In the genomic region with DNA sequence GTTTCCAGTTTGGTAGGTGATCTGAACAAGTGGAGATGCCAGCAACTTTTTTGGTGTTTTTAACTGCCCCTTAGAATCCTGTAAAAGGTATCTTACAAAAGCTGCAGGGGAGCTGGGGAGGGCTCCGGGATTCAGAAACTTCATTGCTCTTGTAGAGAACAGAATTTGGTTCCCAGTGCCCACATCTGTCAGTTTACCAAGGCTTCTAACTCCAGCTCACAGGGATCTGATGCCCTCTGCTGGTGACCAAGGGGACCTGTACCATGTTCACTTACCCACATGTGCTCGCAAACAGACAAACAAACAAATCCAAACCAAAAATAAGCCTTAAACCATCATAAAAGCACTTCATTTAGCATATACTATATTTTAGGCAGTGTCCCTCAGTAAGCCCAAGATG, we compare ENCODE assay signal across 11 mouse cellular contexts. TPM values are rescaled to one million over a fixed set of nuclear protein-coding genes. Genes with fewer than 3 reads are reported as not detected.
DNase-seq lines count a peak whose midpoint lies in the region; ATAC-seq and TF ChIP-seq lines count a peak whose summit lies in the region.
"Had no signal": no experiment of that assay in that cellular context is flagged by ENCODE, and none has a peak within 500 bp of the region (broad histone marks: within the 10 kb centered on the region; RNA-seq: fewer than 3 reads in every experiment).

No protein-coding gene starts in this region.

- no peaks in the 10 kb centered on the region for H3K27me3 ChIP-seq in thymus, adult 2 months (ENCODE audit: control insufficient read depth, insufficient read depth, low read length)
- H3K27me3 ChIP-seq: intestine, embryonic 15.5 days had no signal

- DNase-seq in CD4-positive, CD25-positive, alpha-beta regulatory T cell, adult 2 months (ENCODE audit: low read depth, low spot score), result peak; percentile 55
- DNase-seq in thymus, adult 2 months, result peak; percentile 21
- DNase-seq in thymus, postnatal 25 days, result no peak
- peak; percentile 34 for DNase-seq in liver
- no peak for DNase-seq in right cerebral cortex, postnatal 14 days
- no peak for DNase-seq in left cerebral cortex, adult 11 months (ENCODE audit: low spot score)
- no peak for DNase-seq in frontal cortex, postnatal 10 days (ENCODE audit: low spot score in 2 of 2)
- DNase-seq: cerebellum, adult 9-10 months had no signal

- no peaks in the 10 kb centered on the region for H3K36me3 ChIP-seq in thymus, adult 2 months (ENCODE audit: control insufficient read depth, insufficient read depth, low read length)
- H3K36me3 ChIP-seq: intestine, embryonic 15.5 days had no signal

- no peak for TF ChIP-seq CTCF in thymus, adult 2 months (IDR thresholded peaks at IDR 0.05; ENCODE audit: borderline replicate concordance, control insufficient read depth, extremely low read depth, insufficient read depth, low read length, poor library complexity)

- no peak overlapping the region for H3K27ac ChIP-seq in thymus, adult 2 months (ENCODE audit: control insufficient read depth, insufficient read depth, low read length)
- H3K27ac ChIP-seq: intestine, embryonic 15.5 days; macrophage had no signal

- WGBS in thymus, adult 2 months, result 95% methylated on average over 2 of the region's 2 CpGs

- no peak for TF ChIP-seq POLR2A in thymus, adult 2 months (IDR thresholded peaks at IDR 0.05; ENCODE audit: control insufficient read depth, extremely low read depth, insufficient read depth, low read length, poor library complexity)

- no peaks in the 10 kb centered on the region for H3K4me1 ChIP-seq in thymus, adult 2 months (replicated peaks; ENCODE audit: control insufficient read depth, insufficient read depth, low read length)
- H3K4me1 ChIP-seq: intestine, embryonic 15.5 days had no signal

- H3K4me3 ChIP-seq in thymus, adult 2 months (ENCODE audit: control insufficient read depth, insufficient read depth, low read length), result no peak overlapping the region
- H3K4me3 ChIP-seq: intestine, embryonic 15.5 days had no signal

- ATAC-seq in CD4-positive, CD25-positive, alpha-beta regulatory T cell, adult 4 months, result no peak
- ATAC-seq: intestine, embryonic 15.5 days had no signal

RNA-seq across cellular contexts. Expression of a gene that starts 31.3 kb away (rescaled TPM):
- polyA plus RNA-seq in CD4-positive, CD25-positive, alpha-beta regulatory T cell, adult 4 months (2017; shearing (Covaris generic)), result not detected
- not detected in 2 replicates for polyA plus RNA-seq in thymus, adult 2 months (2012; rRNA removed)
- polyA plus RNA-seq: intestine, embryonic 15.5 days; macrophage had no signal

Comparison
In these comparisons a context has a peak if more than half of its experiments do, and no peak if none do; other contexts are left out.
1. DNase-seq: peak in CD4-positive, CD25-positive, alpha-beta regulatory T cell, adult 2 months (single experiment), thymus, adult 2 months (single experiment) and liver (single experiment); none in thymus, postnatal 25 days (single experiment), right cerebral cortex, postnatal 14 days (single experiment), left cerebral cortex, adult 11 months (single experiment) and frontal cortex, postnatal 10 days (0 of 2).